Mouse (Mus musculus) heart, adult 11 months (tissue): ENCODE results near the gene Clnk.

Experiments
- DNase-seq: peaks from one replicate; pipeline ENCODE4 v3.0.0; 2022

The Clnk gene

GRCm38 (mm10) chr5:38707364-38708075, 169.1 kb downstream of the Clnk start:
- peak; percentile 48 for DNase-seq

GRCm38 (mm10) chr5:38702941-38703340, 173.7 kb downstream of the Clnk start:
- peak; percentile 42 for DNase-seq

GRCm38 (mm10) chr5:38702091-38702490, 174.5 kb downstream of the Clnk start:
- DNase-seq: peak; percentile 72

- DNase-seq: peak; percentile 25
Observed at GRCm38 (mm10) chr5:38698466-38698865, 178.1 kb downstream of the Clnk start.

GRCm38 (mm10) chr5:38698046-38698445, 178.6 kb downstream of the Clnk start:
- DNase-seq: peak; percentile 54

GRCm38 (mm10) chr5:38696616-38697375, 179.8 kb downstream of the Clnk start:
- no peak for DNase-seq

GRCm38 (mm10) chr5:38692859-38693258, 183.8 kb downstream of the Clnk start:
- no peak for DNase-seq

GRCm38 (mm10) chr5:38689186-38689585, 187.4 kb downstream of the Clnk start:
- peak; percentile 89 for DNase-seq

GRCm38 (mm10) chr5:38687694-38688093, 188.9 kb downstream of the Clnk start:
- DNase-seq: peak; percentile 33

GRCm38 (mm10) chr5:38684164-38684911, 192.3 kb downstream of the Clnk start, which contains the start of gene Zfp518b:
TSS of gene Zfp518b (minus strand) at chr5:38684826.
- DNase-seq: peak; percentile 98

- DNase-seq: no peak
Observed at GRCm38 (mm10) chr5:38658836-38659235, 217.8 kb downstream of the Clnk start.
